Mouse (Mus musculus) limb, embryonic 15.5 days (tissue): Measurements from ENCODE around the gene Zfp212. TPM values are rescaled to one million over a fixed set of nuclear protein-coding genes. Genes with fewer than 3 reads are reported as not detected.

Experiments
- ATAC-seq: fragments of 200-750 bp; cut with Nextera tagmentation; 2 replicates; pipeline ENCODE4 v1.8.0; 2017; ENCODE audit warnings: low read depth, moderate TSS enrichment; ENCODE audit not compliant: insufficient number of reproducible peaks, low FRiP score, low TSS enrichment
- H3K27ac ChIP-seq: fragments of 300-500 bp; sonication (generic); 2 replicates; pipeline ENCODE4 v1.5.1; 2015; ENCODE audit warnings: moderate library complexity, mild to moderate bottlenecking, inconsistent platforms
- H3K27me3 ChIP-seq: fragments of 300-500 bp; sonication (generic); 2 replicates; pipeline ENCODE4 v1.6.1; 2015; ENCODE audit warnings: inconsistent platforms
- H3K36me3 ChIP-seq: fragments of 300-500 bp; sonication (generic); 2 replicates; pipeline ENCODE4 v1.6.1; 2015; ENCODE audit warnings: inconsistent platforms
- H3K4me1 ChIP-seq: fragments of 300-500 bp; sonication (generic); 2 replicates; pipeline ENCODE4 v1.6.1; 2015; ENCODE audit warnings: inconsistent platforms
- H3K4me2 ChIP-seq: fragments of 300-500 bp; sonication (generic); 2 replicates; pipeline ENCODE4 v1.6.1; 2015; ENCODE audit warnings: mild to moderate bottlenecking, inconsistent platforms
- H3K4me3 ChIP-seq: fragments of 300-500 bp; sonication (generic); 2 replicates; pipeline ENCODE4 v1.5.1; 2015; ENCODE audit warnings: mild to moderate bottlenecking, inconsistent platforms
- H3K9ac ChIP-seq: fragments of 300-500 bp; sonication (generic); 2 replicates; pipeline ENCODE4 v1.6.1; 2015; ENCODE audit warnings: inconsistent platforms
- H3K9me3 ChIP-seq: fragments of 300-500 bp; sonication (generic); 2 replicates; pipeline ENCODE4 v1.6.1; 2016; ENCODE audit warnings: inconsistent platforms
- WGBS: fragments of 180-500 bp; shearing (Covaris S2); methylation state at CpG from one replicate; pipeline ENCODE4 v1.1.7; 2015; 5-methylcytosine and 5-hydroxymethylcytosine counted together
- polyA plus RNA-seq: library from polyadenylated mRNA; unstranded; fragments of >200 nt; fragmentation: Nextera tagmentation; extraction: Ambion mirVana; gene quantifications from 2 replicates; pipeline ENCODE4 v1.2.1, GENCODE M21; 2015

Zfp212 gene
- polyA plus RNA-seq = 17.2 and 18.0 TPM in 2 replicates

GRCm38 (mm10) chr6:47920447-47921340, at the start of gene Zfp212:
Gene Zfp212, plus strand, starts transcription at chr6:47920476.
- Histone ChIP-seq H3K9me3 (no peaks in the 10 kb centered on the region), H3K36me3 (no peaks in the 10 kb centered on the region), H3K4me1 (peaks cover 12% of the 10 kb centered on the region), H3K27ac (peak within 1 kb of the TSS; percentile 99), H3K4me2 (peak within 1 kb of the TSS; percentile 58), H3K4me3 (peak within 1 kb of the TSS; percentile 86), H3K27me3 (no peaks in the 10 kb centered on the region), H3K9ac (peak within 1 kb of the TSS; percentile 63)
- under 1% methylated on average over 67 of the region's 67 CpGs for WGBS
- peak; percentile 94 for ATAC-seq

- no peak overlapping the region for H3K4me2 ChIP-seq
- WGBS = 88% methylated on average over 5 of the region's 5 CpGs
Observed at GRCm38 (mm10) chr6:47872266-47872665, 48.0 kb upstream of the Zfp212 start.

GRCm38 (mm10) chr6:47877058-47877457, 43.2 kb upstream of the Zfp212 start, which contains the start of gene Zfp282:
Gene Zfp282, plus strand, starts transcription at chr6:47877204.
- Histone ChIP-seq H3K4me3 (peak within 1 kb of the TSS; percentile 91), H3K4me2 (peak within 1 kb of the TSS; percentile 76), H3K27ac (peak within 1 kb of the TSS; percentile 98), H3K9me3 (no peaks in the 10 kb centered on the region), H3K27me3 (no peaks in the 10 kb centered on the region), H3K36me3 (peaks cover 22% of the 10 kb centered on the region), H3K4me1 (peaks cover 19% of the 10 kb centered on the region), H3K9ac (peak within 1 kb of the TSS; percentile 97)
- WGBS = 7% methylated on average over 9 of the region's 9 CpGs
- ATAC-seq = no peak

More at GRCm38 (mm10) chr6:47872266-47872665, 48.0 kb upstream of the Zfp212 start:
- Histone ChIP-seq H3K9me3 (no peaks in the 10 kb centered on the region), H3K36me3 (peaks cover 20% of the 10 kb centered on the region), H3K9ac (no peak overlapping the region), H3K4me3 (no peak overlapping the region), H3K4me1 (no peaks in the 10 kb centered on the region), H3K27me3 (no peaks in the 10 kb centered on the region), H3K27ac (no peak overlapping the region)
- ATAC-seq = no peak

- Histone ChIP-seq H3K9me3 (no peaks in the 10 kb centered on the region), H3K4me2 (peak overlapping the region; percentile 76), H3K4me3 (peak overlapping the region; percentile 91), H3K27me3 (no peaks in the 10 kb centered on the region), H3K9ac (peak overlapping the region; percentile 97), H3K27ac (peak overlapping the region; percentile 98), H3K4me1 (peaks cover 19% of the 10 kb centered on the region), H3K36me3 (peaks cover 28% of the 10 kb centered on the region)
- under 1% methylated on average over 68 of the region's 71 CpGs for WGBS
- ATAC-seq = peak; percentile 95
Observed at GRCm38 (mm10) chr6:47877461-47878132, 42.7 kb upstream of the Zfp212 start.

GRCm38 (mm10) chr6:47878133-47878514, 42.2 kb upstream of the Zfp212 start:
- Histone ChIP-seq H3K36me3 (peaks cover 33% of the 10 kb centered on the region), H3K4me3 (peak overlapping the region; percentile 91), H3K9ac (peak overlapping the region; percentile 97), H3K4me2 (peak overlapping the region; percentile 76), H3K27ac (peak overlapping the region; percentile 98), H3K27me3 (no peaks in the 10 kb centered on the region), H3K4me1 (peaks cover 19% of the 10 kb centered on the region), H3K9me3 (no peaks in the 10 kb centered on the region)
- no peak for ATAC-seq
- WGBS = under 1% methylated on average over 11 of the region's 11 CpGs

- Histone ChIP-seq H3K27me3 (no peaks in the 10 kb centered on the region), H3K4me2 (peak overlapping the region; percentile 76), H3K36me3 (peaks cover 38% of the 10 kb centered on the region), H3K9me3 (no peaks in the 10 kb centered on the region), H3K4me3 (peak overlapping the region; percentile 91), H3K9ac (peak overlapping the region; percentile 97), H3K4me1 (peaks cover 19% of the 10 kb centered on the region), H3K27ac (peak overlapping the region; percentile 98)
- 50% methylated on average over 3 of the region's 3 CpGs for WGBS
- no peak for ATAC-seq
Observed at GRCm38 (mm10) chr6:47878593-47878992, 41.7 kb upstream of the Zfp212 start.

- Histone ChIP-seq H3K27ac (peak overlapping the region; percentile 98), H3K9me3 (no peaks in the 10 kb centered on the region), H3K36me3 (peaks cover 44% of the 10 kb centered on the region), H3K4me1 (peaks cover 19% of the 10 kb centered on the region), H3K27me3 (no peaks in the 10 kb centered on the region), H3K4me3 (peak overlapping the region; percentile 91), H3K9ac (peak overlapping the region; percentile 97), H3K4me2 (peak overlapping the region; percentile 76)
- 59% methylated on average over 4 of the region's 4 CpGs for WGBS
- no peak for ATAC-seq
Observed at GRCm38 (mm10) chr6:47879049-47879716, 41.1 kb upstream of the Zfp212 start.

- peak overlapping the region; percentile 98; the same call in 1 of the 2 replicates for H3K27ac ChIP-seq
- no peak for ATAC-seq
- H3K4me2 ChIP-seq = no peak overlapping the region
- H3K27me3 ChIP-seq = no peaks in the 10 kb centered on the region
- WGBS = 76% methylated on average over 10 of the region's 10 CpGs
- H3K4me3 ChIP-seq = no peak overlapping the region
- no peak overlapping the region for H3K9ac ChIP-seq
- peaks cover 54% of the 10 kb centered on the region for H3K36me3 ChIP-seq
- H3K4me1 ChIP-seq = peaks cover 19% of the 10 kb centered on the region
- H3K9me3 ChIP-seq = no peaks in the 10 kb centered on the region
Observed at GRCm38 (mm10) chr6:47880166-47880565, 40.1 kb upstream of the Zfp212 start.

- WGBS = 84% methylated on average over 8 of the region's 8 CpGs
- no peak overlapping the region for H3K4me3 ChIP-seq
- H3K27ac ChIP-seq = no peak overlapping the region
- H3K9me3 ChIP-seq = no peaks in the 10 kb centered on the region
- H3K9ac ChIP-seq = no peak overlapping the region
- no peak overlapping the region for H3K4me2 ChIP-seq
- no peak for ATAC-seq
- H3K4me1 ChIP-seq = no peaks in the 10 kb centered on the region
- H3K27me3 ChIP-seq = no peaks in the 10 kb centered on the region
- H3K36me3 ChIP-seq = peaks cover 82% of the 10 kb centered on the region
Observed at GRCm38 (mm10) chr6:47888812-47889383, 31.4 kb upstream of the Zfp212 start.

- no peaks in the 10 kb centered on the region for H3K27me3 ChIP-seq
- H3K4me2 ChIP-seq = no peak overlapping the region
- no peaks in the 10 kb centered on the region for H3K9me3 ChIP-seq
- H3K36me3 ChIP-seq = peaks cover 69% of the 10 kb centered on the region
- no peak overlapping the region for H3K9ac ChIP-seq
- WGBS = 89% methylated on average over 6 of the region's 6 CpGs
- H3K4me3 ChIP-seq = no peak overlapping the region
- ATAC-seq = no peak
- no peaks in the 10 kb centered on the region for H3K4me1 ChIP-seq
- H3K27ac ChIP-seq = no peak overlapping the region
Observed at GRCm38 (mm10) chr6:47899416-47899815, 20.9 kb upstream of the Zfp212 start.

- Histone ChIP-seq H3K27ac (no peak overlapping the region), H3K27me3 (no peaks in the 10 kb centered on the region), H3K4me3 (no peak overlapping the region), H3K4me1 (no peaks in the 10 kb centered on the region), H3K9ac (no peak overlapping the region), H3K4me2 (no peak overlapping the region), H3K9me3 (no peaks in the 10 kb centered on the region), H3K36me3 (peaks cover 93% of the 10 kb centered on the region)
- ATAC-seq = no peak
- WGBS = 69% methylated on average over 4 of the region's 4 CpGs
Observed at GRCm38 (mm10) chr6:47903587-47903986, 16.7 kb upstream of the Zfp212 start.
